Mouse (Mus musculus) left cerebral cortex, adult 18-20 months (tissue): ENCODE measurements around the gene Pccb. TPM values are rescaled to one million over a fixed set of nuclear protein-coding genes. Genes with fewer than 3 reads are reported as not detected.
A peak's percentile ranks its signal among the peaks of the same experiment; 100 is the strongest.

Source experiments
- DNase-seq, 2 experiments: peaks; one replicate each; pipeline ENCODE4 v3.0.0; 2021 to 2022; ENCODE audit warnings: low spot score in 2 of 2, mixed read lengths in 1 of 2
- total RNA-seq, 2 experiments: library from RNA; stranded (reverse); gene quantifications; 2 replicates each; pipeline ENCODE4 v1.2.3; 2021

The Pccb gene
- total RNA-seq, 2 experiments from 2014 or later = 36.7 to 40.5 TPM

DNA sequence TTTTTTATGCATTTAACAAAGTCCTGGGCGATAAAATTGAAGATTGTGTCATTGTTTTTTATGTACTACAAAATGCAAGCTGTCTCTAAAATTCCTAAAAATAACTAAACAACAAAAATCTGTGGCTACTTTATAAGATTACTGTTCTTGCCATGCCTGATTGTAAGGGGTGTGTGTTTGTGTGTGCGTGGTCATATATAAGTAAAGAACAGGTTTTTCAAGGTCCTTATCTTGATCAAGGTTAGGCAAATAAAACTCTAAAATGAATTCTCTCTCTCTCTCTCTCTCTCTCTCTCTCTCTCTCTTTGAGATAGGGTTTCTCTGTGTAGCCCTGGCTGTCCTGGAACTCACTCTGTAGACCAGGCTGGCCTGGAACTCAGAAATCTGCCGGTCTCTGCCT lies 17.3 kb upstream of the Pccb start:
- no peak for DNase-seq

DNA sequence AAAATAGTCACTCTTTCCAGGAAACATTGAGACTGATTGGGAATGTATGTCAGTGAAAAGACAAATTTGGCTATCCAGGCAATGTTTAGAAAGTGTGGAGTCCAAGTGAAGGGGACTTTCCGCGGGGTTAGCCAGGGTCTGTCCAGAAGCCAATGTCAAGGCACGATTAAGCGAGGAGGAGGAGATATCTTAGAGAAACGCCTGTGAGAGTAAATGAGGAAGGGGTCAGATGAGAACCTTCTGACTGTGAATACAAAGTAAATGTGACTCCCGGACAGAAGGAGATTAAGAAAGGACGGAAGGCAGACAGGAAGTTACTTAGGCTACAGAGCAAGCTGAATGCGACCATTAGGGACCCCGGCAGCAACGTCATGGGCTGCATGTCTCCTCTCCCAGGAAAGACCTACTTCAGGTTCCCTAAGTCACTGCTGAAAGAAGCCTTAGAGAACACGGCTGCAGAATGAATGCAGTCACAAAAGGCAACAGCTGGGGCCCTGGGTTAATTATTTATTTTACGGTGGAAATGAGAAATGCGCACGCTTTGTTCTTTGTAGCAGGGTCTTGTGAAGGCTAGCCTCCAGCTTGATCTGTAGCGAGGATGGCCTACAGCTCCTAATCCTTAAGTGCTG lies 11.1 kb upstream of the Pccb start:
- DNase-seq = no peak

DNA sequence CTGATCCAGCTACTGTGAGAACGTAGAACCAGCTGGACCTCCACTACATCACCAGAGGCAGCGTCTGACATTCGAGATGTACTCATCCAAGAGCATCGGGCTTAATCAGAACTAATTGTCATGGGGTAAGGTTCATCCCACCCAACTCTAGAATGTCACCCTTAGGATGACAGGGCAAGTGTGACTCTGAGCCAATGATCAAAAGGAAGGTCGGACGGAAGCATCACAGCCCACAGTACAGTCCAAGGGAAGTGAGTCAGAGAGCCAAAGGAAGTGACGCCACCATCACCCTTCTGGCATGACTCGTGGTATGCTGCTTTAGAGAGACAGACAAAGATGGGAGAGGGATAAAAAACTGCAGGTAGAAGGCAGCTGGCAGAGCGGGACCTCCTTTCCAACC lies 7.6 kb upstream of the Pccb start:
- no peak for DNase-seq

DNA sequence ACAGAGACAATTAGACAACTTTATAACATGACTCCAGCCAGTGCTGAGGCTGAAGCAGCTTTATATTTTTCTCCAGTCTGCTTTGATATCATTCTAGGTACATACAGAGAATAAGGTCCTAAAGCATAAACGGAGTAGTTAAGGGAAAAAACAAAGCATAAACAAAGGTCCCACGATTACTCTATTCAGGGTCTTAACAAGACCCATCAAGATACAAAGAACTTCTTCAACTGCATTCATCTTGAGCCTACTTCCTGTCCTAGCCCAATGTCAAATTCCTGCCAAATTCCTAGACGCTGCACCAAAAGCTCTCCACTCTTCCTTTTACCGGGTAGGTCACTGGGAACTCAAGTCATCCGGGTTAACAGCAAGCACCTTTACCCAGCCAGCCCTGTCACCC lies 6.8 kb upstream of the Pccb start:
- no peak for DNase-seq

DNA sequence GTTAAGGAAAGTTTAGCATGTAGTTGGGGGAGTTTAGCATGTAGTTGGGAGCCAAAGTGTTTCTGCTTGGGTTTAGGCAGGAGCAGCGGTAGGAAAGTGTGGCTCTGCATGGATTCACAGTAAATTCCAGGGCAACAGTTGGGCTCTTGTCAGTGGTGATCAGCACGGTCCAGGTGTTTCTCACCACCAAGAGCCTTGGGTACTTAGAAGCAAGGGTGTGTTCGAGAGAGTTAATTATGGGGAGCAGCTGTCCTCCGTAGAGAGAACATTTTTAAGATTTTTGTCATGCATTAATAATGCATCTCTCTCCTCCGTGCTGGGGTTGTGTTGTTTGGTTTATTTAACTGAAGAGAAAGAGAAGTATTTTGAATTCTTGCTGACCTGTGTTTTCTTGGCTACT lies 3.9 kb upstream of the Pccb start:
- no peak for DNase-seq

DNA sequence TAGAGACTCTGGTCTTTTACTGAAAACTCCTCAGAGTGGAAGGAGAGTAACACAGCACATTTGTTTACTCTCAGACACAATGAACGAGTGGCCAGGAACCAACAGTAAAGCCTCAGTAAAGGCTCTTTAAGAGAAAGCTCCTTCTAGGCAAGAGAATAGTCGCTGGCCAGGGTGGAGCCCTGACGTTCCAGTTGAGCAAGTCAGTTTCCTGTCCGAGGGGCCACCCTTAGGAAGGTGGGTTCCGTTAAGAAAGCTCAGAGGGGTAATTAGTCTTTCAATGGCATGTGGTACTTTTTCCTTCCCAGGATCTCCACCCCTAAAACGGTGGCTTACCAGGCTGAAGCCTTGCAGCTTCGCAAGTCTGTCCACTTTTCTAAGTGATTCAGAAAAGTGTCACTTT lies 2.7 kb upstream of the Pccb start:
- no peak for DNase-seq

DNA sequence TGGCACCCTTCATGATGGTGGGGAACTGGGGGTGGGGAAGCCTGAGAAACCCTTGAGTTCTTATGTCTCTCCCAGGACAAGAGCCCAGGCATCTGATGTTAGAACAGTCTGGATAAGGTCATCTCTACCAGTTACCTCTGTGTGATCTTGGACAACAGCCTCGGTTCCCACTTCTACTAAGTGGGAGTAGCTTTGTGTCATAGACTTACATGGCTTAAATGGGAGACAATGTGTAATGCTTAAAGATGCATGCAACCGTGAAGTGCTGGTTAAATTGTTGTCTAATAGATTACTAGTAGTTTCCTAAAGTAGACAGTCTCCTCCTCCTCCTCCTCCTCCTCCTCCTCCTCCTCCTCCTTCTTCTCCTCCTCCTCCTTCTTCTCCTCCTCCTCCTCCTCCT lies 2.2 kb upstream of the Pccb start:
- no peak for DNase-seq

DNA sequence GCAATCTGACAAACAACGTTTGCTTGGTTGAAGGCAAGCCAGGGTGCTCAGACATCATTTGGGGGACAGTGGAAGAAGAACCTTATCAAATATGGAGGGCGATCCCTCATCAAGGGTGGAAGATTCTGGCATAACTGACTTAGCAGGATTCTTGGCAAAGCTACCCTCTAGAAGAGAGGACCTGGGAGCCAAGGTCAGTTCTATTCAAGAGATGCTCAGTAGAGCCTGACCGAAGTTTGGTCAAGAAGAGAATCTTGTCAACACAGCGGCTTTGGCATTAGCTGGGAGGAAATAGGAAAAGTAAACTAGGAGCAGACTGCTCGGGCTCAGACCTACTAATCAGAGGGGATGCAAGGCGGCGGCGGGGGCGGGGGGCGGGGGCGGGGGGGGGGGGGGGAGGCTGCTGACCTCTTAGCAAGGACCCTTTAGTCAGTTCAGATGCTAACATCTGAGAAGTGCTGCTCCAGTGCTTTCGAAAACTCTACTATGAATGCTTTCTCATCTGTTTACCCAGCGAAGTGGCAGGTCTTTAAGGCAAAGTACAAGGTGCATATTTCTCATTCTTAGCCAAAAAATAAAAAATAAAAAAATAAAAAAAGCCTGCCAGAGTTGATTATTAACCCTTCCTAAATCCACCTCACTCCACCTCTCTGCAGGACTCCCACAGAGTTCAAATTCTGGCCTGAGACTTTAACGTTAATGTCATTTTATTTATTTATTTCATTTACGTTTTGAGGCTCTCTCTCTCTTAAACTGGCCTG lies 1.3 kb upstream of the Pccb start:
- DNase-seq = no peak

DNA sequence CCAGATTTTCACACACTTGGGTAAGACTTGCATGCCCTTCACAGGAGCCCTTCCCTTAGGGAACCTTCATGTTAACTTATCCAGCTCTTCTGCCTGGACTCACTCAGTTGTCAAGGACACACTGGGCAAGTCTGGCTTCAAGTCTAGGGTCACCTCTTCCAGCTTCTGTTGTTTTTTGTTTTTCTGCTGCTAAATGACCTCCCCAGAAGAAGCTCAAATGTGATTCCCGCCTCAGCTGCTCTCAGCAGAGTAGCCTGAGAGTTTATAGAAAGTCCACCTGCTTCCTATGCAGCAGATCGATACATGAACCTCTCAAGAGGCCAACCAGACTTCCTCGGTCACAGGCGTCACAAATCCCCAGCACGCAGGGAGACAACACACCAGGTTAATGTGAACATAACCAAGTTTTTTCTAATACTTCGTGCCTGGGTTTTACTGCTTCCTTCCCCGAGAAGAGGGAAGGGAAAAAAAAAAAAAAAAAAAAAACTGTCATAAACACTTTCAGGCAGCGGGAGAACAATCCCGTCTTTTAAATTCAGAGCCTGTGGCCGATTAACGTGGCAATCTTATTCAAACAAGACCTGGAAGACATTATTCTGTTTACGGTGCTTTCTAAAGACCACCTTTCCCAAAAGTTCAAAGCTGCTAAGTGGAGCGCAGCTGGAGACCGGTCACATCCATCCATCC lies 794 bp downstream of the Pccb start:
- DNase-seq = peak in 1 of 2 experiments; percentile 4

DNA sequence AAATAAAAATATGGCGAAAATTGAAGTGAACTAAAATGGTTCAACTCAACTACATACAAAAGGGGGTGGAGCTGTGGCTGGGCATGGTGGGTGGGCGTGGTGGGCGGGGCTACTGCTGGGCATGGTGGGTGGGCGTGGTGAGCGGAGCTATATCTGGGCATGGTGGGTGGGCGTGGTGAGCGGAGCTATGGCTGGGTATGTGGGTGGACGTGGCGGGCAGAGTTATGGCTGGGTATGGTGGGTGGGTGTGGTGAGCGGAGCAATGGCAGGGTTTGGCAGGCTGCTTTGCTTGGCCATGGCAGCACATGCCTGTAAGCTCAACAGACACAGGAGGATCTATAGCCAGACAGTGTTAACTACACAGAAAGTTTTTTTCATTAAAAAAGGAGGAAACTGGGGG lies 15.9 kb downstream of the Pccb start:
- no peak for DNase-seq

DNA sequence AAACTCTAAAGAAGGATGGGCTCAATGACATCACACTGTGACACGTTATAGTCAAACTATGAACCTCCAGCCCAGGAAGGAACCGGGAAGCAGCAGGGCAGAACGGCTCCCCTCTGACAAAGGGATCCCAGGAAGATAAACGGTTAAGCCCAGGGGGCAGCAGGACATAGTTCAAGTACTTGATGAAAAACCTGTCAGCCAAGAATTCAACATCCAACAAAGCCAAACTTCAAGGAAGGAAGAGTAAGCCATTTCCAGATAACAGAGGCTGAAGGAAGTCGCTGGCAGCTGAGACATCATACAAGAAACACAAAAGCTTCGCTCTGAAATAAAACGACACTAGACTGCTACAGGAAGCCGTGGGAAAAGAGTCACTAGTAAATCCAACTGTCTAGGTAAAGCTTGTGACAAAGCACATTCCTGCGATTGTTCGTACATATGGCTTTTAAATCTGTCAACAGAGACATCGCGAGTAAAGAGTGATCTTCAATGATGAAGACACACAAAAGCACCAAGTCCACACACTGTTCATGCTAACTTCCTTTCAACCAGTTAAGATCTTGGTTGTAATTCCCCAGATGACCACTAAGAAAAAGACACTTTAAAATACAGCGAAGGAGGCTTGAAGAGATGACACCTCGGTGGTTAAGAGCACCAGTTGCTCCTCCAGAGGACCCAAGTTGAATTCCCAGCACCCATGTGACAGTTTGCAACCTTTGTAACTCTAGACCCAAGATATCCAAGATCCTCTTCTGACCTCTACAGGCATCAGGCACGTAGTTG lies 16.8 kb downstream of the Pccb start:
- DNase-seq = no peak

DNA sequence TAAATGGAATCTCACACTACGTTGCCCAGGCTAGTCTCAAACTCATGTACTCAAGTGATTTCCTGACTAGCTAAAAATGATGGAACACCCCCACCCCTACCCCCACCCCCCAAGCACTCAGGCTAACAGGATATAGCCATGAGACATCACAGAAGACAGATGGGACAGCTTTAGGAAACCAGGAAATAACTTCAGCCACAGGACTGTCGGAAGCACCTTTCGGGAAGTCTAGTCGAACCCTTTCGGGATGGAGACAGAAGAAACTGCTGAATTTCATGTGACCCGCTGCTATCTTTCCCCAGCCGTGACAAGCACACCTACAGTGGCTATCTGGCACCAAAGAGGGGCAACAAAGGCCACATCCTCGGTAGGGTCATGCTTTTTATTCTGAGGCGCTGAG lies 19.4 kb downstream of the Pccb start:
- no peak for DNase-seq

DNA sequence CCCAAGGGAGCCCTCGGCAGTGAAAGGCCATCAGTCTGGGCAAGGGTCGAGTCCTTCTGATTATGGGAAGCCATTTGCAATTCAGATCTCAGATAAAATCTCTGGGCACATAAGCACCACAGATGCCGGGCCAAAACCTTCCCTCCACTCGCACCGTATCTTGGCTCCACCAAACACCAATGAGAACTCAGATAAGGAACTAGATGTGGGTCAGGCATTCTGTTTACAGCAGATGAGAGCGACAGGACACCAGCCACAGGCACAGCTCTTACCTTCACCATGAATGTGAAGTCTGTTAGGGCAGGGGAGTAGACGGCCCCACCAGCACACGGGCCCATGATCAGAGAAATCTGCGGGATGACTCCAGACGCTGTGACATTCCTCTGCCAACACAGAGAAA lies 22.3 kb downstream of the Pccb start:
- no peak for DNase-seq

DNA sequence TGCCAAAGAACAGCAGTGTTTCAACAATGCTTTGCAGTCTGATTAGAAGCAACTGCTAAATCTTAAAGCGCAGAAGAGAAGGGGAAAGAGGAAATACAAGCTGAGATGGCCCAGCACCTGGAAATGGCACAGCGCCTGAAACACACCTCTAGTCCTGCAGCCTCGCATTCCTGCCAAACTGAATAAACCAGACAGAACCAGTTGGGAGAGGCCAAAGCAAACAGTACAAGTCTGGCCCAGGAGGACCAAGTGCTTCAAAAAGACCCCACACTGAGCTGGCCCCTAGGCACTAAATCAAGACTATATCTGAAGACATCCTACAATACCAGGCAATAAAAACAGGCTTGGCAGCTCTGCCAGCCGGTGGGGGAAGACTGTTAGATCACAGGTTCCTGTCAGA lies 28.8 kb downstream of the Pccb start:
- DNase-seq = no peak

DNA sequence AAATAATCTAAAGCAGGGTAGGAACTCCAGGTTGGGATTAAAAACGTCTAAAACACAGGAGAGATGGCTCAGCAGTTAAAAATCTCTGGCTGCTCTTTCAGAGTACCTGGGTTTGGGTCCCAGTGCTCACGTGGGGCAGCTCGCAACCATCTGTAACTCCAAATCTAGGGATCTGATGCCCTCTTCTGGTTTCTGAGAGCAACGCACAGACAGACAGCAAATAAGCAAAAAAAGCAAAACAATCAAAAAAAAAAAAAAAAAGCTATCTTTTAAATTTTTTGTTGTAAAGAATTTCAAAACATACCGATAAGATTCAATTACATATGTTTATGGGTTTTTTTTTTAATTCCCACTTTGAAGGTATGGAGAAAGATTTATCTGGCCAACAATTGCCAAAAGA lies 31.4 kb downstream of the Pccb start:
- no peak for DNase-seq

DNA sequence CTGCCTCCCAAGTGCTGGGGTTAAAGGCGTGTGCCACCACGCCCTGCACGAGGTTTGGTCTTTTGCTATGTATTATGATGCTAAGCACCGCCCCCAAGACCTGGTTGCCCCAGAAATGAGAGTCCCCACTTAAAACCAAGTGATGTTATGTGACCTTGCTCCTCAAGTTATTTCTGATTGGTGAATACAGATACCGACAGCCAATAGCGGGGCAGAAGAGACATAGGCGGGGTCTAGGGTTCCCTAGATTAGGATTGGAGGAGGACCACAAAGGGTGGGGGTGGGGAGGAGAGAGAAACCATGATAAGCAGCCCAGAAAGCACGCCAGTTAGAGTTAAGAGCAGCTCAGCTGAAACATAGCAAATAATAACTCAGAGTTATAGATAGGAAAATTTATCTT lies 31.9 kb downstream of the Pccb start:
- DNase-seq = no peak

DNA sequence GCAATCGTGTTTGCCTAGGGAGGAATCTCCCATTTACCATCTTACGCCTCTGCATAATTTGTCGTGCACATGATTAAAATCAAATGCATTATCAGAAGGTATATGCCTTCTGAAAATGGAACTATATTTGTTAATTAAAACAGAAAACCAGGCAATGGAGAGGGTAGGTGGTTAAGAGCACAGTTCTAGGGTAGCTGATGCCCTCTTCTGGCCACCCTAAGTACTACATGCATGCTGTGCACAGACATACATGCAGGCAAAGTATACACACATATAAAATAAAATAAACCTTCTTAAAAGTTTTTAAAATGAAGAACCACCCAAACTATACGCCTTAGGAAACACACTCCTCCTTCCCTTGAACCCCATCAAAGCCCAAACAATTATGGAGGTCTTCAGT lies 32.6 kb downstream of the Pccb start:
- DNase-seq = no peak

DNA sequence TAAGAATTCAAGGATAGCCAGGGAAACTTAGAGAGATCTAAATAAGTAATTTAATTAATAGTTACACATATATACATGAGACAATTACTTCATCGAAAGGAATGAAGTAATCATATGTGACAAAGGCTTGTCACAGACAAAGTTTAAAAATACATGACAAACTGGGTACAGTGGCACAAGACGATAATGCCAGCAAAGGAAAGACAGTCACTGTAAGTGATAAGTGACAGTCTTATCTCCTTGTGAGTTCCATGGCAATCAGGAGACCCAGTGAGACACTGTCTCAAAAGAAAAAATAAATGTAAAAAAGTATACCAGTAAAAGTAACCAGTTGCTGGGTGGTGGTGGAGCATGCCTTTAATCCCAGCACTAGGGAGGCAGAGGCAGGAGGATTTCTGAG lies 37.6 kb downstream of the Pccb start:
- DNase-seq = no peak

DNA sequence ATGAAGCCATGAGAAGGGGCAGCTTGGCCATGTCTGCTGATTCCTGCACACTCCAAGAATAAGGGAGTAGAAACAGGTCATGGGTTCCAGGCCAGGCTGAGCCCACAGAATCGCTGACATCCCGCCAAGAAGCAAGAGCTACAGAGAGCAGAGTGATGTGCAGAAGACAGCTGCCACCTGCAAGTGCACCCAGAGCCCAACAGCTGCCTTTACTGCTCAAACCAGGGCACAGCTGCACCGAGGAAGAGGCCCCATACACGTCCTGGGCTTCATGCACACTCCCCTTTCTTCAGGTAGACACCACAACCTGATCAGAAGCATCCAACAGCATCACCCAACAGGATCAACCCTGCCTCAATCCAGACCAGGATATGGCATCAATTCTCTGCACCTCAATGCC lies 40.8 kb downstream of the Pccb start:
- no peak for DNase-seq

DNA sequence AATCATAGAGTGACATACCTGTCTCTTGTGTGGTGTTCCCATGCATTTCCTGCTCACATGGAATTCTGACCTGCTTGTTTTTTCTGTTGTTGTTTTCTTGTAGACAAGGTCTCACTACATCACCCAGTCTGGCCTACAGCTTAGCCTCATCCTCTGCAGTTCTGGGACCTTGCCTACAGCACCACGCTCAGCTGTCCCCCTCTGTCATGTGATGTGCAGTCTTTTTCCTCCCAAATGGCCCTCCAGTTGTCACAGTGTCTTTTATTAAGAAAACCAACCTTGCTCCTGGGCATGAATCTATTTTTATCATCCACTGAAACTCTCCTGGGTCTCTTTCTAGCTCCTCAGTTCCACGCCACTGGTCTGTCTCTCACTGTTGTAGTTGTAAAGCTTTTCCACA lies 42.5 kb downstream of the Pccb start:
- no peak for DNase-seq

DNA sequence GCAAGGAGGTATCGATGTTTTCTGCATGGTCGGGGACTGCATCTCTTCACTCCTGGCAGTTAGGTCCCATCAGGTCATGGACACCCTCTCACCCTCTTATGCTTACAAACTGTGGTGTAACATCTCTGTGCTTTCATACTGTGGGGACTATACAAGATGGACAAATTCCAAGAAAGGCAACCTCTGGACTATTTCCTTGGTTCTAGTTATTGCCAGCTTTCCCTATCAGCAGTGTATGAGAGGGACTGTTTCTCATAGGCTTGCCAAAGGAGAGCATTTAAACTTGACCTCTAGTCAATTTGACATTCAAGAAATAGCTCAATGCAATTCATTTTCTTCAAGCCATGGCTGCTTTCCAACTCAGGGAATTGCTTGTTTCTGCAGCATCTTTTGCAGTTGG lies 43.4 kb downstream of the Pccb start:
- no peak for DNase-seq

DNA sequence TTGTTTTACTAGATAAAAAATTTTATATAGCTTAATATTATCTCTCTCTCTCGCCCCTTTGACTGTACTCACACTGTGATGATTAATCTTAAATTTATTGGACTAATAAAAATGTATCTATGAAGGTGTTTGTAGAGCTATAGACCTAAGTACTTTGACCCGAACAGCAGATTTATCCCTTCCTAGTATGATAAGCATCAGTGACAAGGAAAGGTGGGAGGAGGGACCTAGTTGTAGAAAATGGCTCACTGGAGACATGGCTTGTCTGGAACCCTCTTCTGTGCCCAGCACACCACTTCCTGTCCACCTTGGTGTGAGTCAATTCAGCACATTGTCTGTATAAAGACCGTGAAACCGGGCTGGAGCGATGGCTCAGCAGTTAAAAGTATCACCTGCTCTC lies 44.1 kb downstream of the Pccb start:
- no peak for DNase-seq
